Mouse (Mus musculus): ENCODE measurements at regions not wholly inside any gene's neighbourhood (a gene's known extent, or its start where the extent isn't known, plus 50 kb on each side); places are given as distances from the start of the nearest gene placed in this dataset.

DNA sequence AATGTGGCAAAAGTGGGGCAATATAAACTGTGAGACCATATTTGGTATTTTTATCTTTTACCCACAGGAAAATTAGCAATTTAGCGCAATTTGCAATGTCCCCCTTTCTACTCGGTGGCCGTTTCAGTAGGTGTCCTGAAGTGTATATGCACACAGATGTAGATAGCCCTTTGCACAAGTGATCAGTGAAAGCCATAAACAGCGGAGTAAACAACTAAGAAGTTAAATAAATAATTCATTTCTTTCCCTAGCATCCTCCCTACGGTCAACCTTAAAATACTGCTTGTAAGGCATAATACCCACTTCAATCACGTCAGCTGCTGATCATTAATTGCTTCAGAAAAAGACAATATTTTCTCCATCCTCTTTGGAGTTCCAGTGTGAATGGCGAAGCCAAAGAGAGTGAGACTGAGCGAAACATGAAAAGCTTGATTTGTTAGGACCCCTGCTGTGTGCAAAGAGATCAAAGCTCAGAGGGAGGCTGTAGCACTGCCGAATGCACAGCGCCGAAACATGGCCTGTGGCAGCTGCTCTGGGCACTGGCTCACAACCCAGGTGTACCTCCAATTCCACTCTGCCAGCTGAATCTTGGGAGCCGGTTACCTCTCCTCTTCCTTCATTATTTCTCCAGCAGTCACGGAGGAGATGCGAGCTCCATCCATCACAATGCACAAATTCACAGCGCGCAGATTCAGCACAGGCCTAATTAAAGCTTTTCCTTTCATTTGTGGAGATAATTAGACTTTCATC is 618.1 kb upstream of the Tenm3 start:
- Histone ChIP-seq H3K27ac (replicated peaks) (no peak overlapping the region), H3K9ac (ENCODE audit: low read length) (no peak overlapping the region), H3K4me2 (replicated peaks; ENCODE audit: low read depth) (no peak overlapping the region), H3K4me3 (ENCODE audit: low read depth, low read length) (no peak overlapping the region), H3K27me3 (ENCODE audit: control insufficient read depth, insufficient read depth, low read length) (no peaks in the 10 kb centered on the region), H3K9me3 (ENCODE audit: control insufficient read depth, low read length) (no peaks in the 10 kb centered on the region), H3K36me3 (ENCODE audit: control insufficient read depth, insufficient read depth, low read length) (no peaks in the 10 kb centered on the region), H3K4me1 (replicated peaks; ENCODE audit: control insufficient read depth, insufficient read depth) (no peaks in the 10 kb centered on the region)
- WGBS, result 74% methylated on average over 16 of the region's 16 CpGs
- DNase-seq (ENCODE audit: low spot score) (no peak), ATAC-seq (ENCODE audit: low FRiP score, low TSS enrichment) (no peak)
- TF ChIP-seq CTCF (IDR thresholded peaks at IDR 0.05; ENCODE audit: low read depth) (no peak), EP300 (optimal IDR thresholded peaks at IDR 0.05) (no peak)

DNA sequence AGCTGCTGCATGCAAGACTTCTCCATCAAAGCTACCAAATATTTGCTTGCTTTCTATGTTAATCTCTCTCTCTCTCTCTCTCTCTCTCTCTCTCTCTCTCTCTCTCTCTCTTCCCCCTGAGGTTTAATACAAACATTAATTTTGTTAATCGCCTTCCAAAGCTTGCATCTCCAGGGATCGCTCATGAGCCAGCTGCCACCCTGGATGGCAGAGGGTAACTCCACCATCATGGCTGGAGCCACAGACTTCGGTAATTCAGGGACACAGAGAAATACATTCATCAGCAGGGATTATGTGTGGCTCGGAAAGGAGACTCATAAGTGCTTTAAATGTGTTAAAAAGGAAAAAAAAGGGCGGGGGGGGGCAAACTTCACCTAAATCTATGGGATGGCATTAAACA is 601.7 kb upstream of the Tenm3 start:
- Histone ChIP-seq H3K4me3 (ENCODE audit: low read depth, low read length) (no peak overlapping the region), H3K36me3 (ENCODE audit: control insufficient read depth, insufficient read depth, low read length) (no peaks in the 10 kb centered on the region)
- no peak for ATAC-seq (ENCODE audit: low FRiP score, low TSS enrichment)

DNA sequence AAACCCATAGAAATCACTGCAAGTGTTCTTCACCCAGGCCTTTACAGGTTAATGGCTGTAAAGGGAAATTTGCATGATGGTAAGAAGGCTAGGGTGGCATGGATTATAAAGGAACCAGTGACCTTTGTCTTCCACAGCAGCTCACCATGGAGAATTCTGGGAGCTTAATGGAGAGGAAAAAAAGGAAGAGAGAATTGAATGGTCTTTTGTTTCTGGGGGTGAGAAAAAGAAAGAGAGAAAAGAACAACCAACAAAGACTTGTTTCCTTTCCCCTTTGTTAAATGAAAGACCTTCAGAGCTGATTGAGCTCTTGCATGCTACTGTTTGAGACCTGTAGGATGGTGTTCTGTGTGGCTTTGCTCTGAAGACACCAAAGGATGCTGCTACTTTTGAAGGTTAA is 597.5 kb upstream of the Tenm3 start:
- no peak overlapping the region for H3K4me2 ChIP-seq (replicated peaks; ENCODE audit: low read depth)
- H3K27me3 ChIP-seq (ENCODE audit: control insufficient read depth, insufficient read depth, low read length), result no peaks in the 10 kb centered on the region
- H3K9ac ChIP-seq (ENCODE audit: low read length), result no peak overlapping the region
- no peak for DNase-seq (ENCODE audit: low spot score)
- H3K4me1 ChIP-seq (replicated peaks; ENCODE audit: control insufficient read depth, insufficient read depth), result no peaks in the 10 kb centered on the region
- no peak overlapping the region for H3K27ac ChIP-seq (replicated peaks)
- TF ChIP-seq EP300 (optimal IDR thresholded peaks at IDR 0.05) (no peak), CTCF (IDR thresholded peaks at IDR 0.05; ENCODE audit: low read depth) (no peak)
- no peak for ATAC-seq (ENCODE audit: low FRiP score, low TSS enrichment)
- H3K9me3 ChIP-seq (ENCODE audit: control insufficient read depth, low read length), result no peaks in the 10 kb centered on the region
- H3K36me3 ChIP-seq (ENCODE audit: control insufficient read depth, insufficient read depth, low read length), result no peaks in the 10 kb centered on the region
- H3K4me3 ChIP-seq (ENCODE audit: low read depth, low read length), result no peak overlapping the region

More for the DNA sequence above, 601.7 kb upstream of the Tenm3 start:
- WGBS, result 42% methylated on average over 5 of the region's 5 CpGs
- Histone ChIP-seq H3K9ac (ENCODE audit: low read length) (no peak overlapping the region), H3K4me1 (replicated peaks; ENCODE audit: control insufficient read depth, insufficient read depth) (no peaks in the 10 kb centered on the region), H3K9me3 (ENCODE audit: control insufficient read depth, low read length) (no peaks in the 10 kb centered on the region), H3K4me2 (replicated peaks; ENCODE audit: low read depth) (no peak overlapping the region), H3K27me3 (ENCODE audit: control insufficient read depth, insufficient read depth, low read length) (no peaks in the 10 kb centered on the region), H3K27ac (replicated peaks) (no peak overlapping the region)
- TF ChIP-seq EP300 (optimal IDR thresholded peaks at IDR 0.05), result no peak
- no peak for TF ChIP-seq CTCF (IDR thresholded peaks at IDR 0.05; ENCODE audit: low read depth)
- DNase-seq (ENCODE audit: low spot score), result no peak

DNA sequence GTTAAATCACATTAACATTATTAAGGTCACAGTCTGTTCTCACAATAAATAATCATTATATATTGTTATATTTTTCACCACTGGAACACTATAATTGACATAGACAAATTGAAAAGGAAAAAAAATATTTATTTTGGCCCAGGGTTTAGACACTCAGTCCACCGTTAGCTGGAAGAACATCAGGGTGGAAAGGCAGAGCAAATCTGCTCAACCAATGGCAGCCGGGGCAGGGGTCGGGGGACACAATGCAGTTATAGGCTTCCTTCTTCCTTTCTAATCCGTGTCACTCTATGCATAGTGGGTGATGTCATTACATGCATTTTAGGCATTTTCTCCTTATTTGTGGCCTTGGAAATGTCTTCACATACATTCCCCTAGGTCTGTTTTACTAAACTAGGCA is 552.8 kb upstream of the Tenm3 start:
- TF ChIP-seq CTCF (IDR thresholded peaks at IDR 0.05; ENCODE audit: low read depth), result no peak
- no peak for TF ChIP-seq EP300 (optimal IDR thresholded peaks at IDR 0.05)
- Histone ChIP-seq H3K9me3 (ENCODE audit: control insufficient read depth, low read length) (no peaks in the 10 kb centered on the region), H3K36me3 (ENCODE audit: control insufficient read depth, insufficient read depth, low read length) (no peaks in the 10 kb centered on the region), H3K27ac (replicated peaks) (no peak overlapping the region), H3K9ac (ENCODE audit: low read length) (no peak overlapping the region), H3K4me2 (replicated peaks; ENCODE audit: low read depth) (no peak overlapping the region), H3K27me3 (ENCODE audit: control insufficient read depth, insufficient read depth, low read length) (no peaks in the 10 kb centered on the region), H3K4me3 (ENCODE audit: low read depth, low read length) (no peak overlapping the region), H3K4me1 (replicated peaks; ENCODE audit: control insufficient read depth, insufficient read depth) (no peaks in the 10 kb centered on the region)
- ATAC-seq (ENCODE audit: low FRiP score, low TSS enrichment) (no peak), DNase-seq (ENCODE audit: low spot score) (no peak)
- 56% methylated on average over 4 of the region's 4 CpGs for WGBS

DNA sequence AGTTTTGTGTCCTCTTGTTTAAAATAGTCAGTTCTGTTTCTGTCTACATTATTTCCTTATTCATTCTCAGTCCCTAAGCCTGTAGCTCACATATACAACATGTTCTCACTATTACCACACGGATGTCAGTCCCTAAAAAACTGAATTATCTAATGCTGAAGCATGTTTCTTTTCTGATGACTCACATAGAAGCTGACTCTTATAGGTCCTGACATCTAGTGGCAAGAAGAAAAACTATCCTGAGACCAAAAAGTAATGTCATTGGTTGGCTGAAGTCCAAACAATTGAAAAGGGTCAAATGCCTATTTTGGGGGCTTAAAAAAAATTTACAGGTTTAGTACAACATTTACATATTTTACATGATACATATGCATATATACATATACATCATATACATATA is 551.3 kb upstream of the Tenm3 start:
- Histone ChIP-seq H3K36me3 (ENCODE audit: control insufficient read depth, insufficient read depth, low read length) (no peaks in the 10 kb centered on the region), H3K4me1 (replicated peaks; ENCODE audit: control insufficient read depth, insufficient read depth) (no peaks in the 10 kb centered on the region), H3K27me3 (ENCODE audit: control insufficient read depth, insufficient read depth, low read length) (no peaks in the 10 kb centered on the region), H3K4me3 (ENCODE audit: low read depth, low read length) (no peak overlapping the region), H3K4me2 (replicated peaks; ENCODE audit: low read depth) (no peak overlapping the region), H3K9ac (ENCODE audit: low read length) (no peak overlapping the region), H3K27ac (replicated peaks) (no peak overlapping the region), H3K9me3 (ENCODE audit: control insufficient read depth, low read length) (no peaks in the 10 kb centered on the region)
- ATAC-seq (ENCODE audit: low FRiP score, low TSS enrichment), result no peak
- 29% methylated on average over 1 of the region's 1 CpGs for WGBS
- no peak for DNase-seq (ENCODE audit: low spot score)
- TF ChIP-seq EP300 (optimal IDR thresholded peaks at IDR 0.05) (no peak), CTCF (IDR thresholded peaks at IDR 0.05; ENCODE audit: low read depth) (peak; percentile 43)

DNA sequence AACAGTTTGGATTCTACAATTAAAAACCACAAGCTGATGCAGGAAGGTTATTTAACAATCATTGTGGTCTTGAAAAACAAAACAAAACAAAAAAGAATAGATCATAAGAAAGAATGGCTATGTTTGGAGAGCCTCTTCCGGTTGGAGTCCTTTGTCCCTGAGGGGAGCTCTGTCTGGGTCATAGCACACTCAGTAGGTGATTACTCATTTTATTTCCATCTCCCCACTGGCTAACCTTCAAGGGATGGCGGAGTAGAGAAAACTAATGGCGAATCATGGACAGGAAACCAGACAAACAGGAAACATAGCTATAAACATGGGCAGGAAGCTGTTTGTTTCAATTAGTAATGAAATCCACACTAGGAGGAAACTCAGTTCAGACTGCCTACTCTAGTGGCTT is 545.8 kb upstream of the Tenm3 start:
- 56% methylated on average over 3 of the region's 3 CpGs for WGBS
- Histone ChIP-seq H3K4me3 (ENCODE audit: low read depth, low read length) (no peak overlapping the region), H3K27me3 (ENCODE audit: control insufficient read depth, insufficient read depth, low read length) (no peaks in the 10 kb centered on the region), H3K36me3 (ENCODE audit: control insufficient read depth, insufficient read depth, low read length) (no peaks in the 10 kb centered on the region), H3K4me2 (replicated peaks; ENCODE audit: low read depth) (no peak overlapping the region), H3K4me1 (replicated peaks; ENCODE audit: control insufficient read depth, insufficient read depth) (no peaks in the 10 kb centered on the region), H3K27ac (replicated peaks) (no peak overlapping the region), H3K9me3 (ENCODE audit: control insufficient read depth, low read length) (no peaks in the 10 kb centered on the region), H3K9ac (ENCODE audit: low read length) (no peak overlapping the region)
- ATAC-seq (ENCODE audit: low FRiP score, low TSS enrichment) (no peak), DNase-seq (ENCODE audit: low spot score) (no peak)
- TF ChIP-seq EP300 (optimal IDR thresholded peaks at IDR 0.05), result no peak
